Mouse (Mus musculus) ES-Bruce4 (cell line): ENCODE measurements around the gene Klrb1f.

Experiments
- CTCF ChIP-seq: IDR thresholded peaks from one replicate; pipeline ENCODE4 v1.8.1; 2011; ENCODE audit warnings: low read depth, low read length
- EP300 ChIP-seq: IDR thresholded peaks from 2 replicates; pipeline ENCODE4 v1.6.1; 2011; ENCODE audit warnings: low read depth, low read length; ENCODE audit not compliant: insufficient read depth
- POLR2A ChIP-seq: IDR thresholded peaks from one replicate; pipeline ENCODE4 v1.8.1; 2011; ENCODE audit warnings: low read length; ENCODE audit not compliant: insufficient read depth

GRCm38 (mm10) chr6:129058013-129058412 lies 12.3 kb downstream of the Klrb1f start:
- TF ChIP-seq CTCF (no peak), POLR2A (no peak), EP300 (no peak)
